ENCODE assay signal across 8 mouse cellular contexts in the genomic region with DNA sequence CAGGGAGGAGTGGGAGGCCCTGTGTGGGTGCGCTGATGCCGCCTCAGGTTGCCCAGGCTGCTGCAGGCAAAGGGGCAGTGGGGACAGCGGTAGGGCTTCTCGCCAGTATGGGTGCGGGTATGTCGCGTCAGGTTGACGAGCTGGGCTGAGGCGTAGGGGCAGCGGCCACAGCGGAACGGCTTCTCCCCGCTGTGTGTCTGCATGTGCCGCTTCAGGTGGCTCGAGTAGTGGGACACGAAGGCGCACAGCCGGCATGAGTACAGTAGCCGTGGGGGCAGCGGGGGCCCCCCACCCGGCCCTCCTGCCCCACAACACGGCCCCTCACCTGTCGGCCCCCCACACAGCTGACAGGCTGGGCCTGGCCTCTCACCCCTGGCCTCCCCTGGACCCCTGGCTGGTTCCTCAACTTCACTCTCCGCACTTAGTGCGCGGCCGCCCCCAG. TPM values are rescaled to one million over a fixed set of nuclear protein-coding genes. Genes with fewer than 3 reads are reported as not detected.
DNase-seq lines count a peak whose midpoint lies in the region.

No protein-coding gene starts in this region.

- intact Hi-C loops in gastrocnemius, postnatal 36 days (cut with DNase I) = no loop called here
- intact Hi-C loops in left cerebral cortex, postnatal 25 days (cut with DNase I) = no loop called here

- H3K27me3 ChIP-seq in splenic B cell, adult 2 months (ENCODE audit: control insufficient read depth, insufficient read depth, low read length, poor library complexity, severe bottlenecking) = no peaks in the 10 kb centered on the region

- peaks cover 19% of the 10 kb centered on the region for H3K36me3 ChIP-seq in splenic B cell, adult 2 months (ENCODE audit: control insufficient read depth, insufficient read depth, low read length, poor library complexity, severe bottlenecking)

- peak; percentile 40 for DNase-seq in gastrocnemius, postnatal 10 days
- DNase-seq in gastrocnemius, postnatal 36 days = no peak
- DNase-seq in thymus, postnatal 4 days = peak; percentile 40
- no peak for DNase-seq in thymus, adult 18-20 months
- DNase-seq in kidney, postnatal 14 days = peak; percentile 29
- DNase-seq in splenic B cell, adult 2 months (ENCODE audit: low read depth, low spot score) = peak; percentile 25
- DNase-seq in embryo, embryonic 11 days = no peak
- DNase-seq in left cerebral cortex, postnatal 25 days (ENCODE audit: low spot score in 2 of 2) = no peak

RNA-seq across cellular contexts. Expression of gene Zfp513, which starts 1.8 kb away (rescaled TPM):
- 10 to 100 TPM in 1 of 2 experiments, 1 to 10 TPM in 1; 8.2 to 12.1 TPM for total RNA-seq in gastrocnemius, postnatal 10 days (2021)
- 1 to 10 TPM; 5.1 to 5.8 TPM for total RNA-seq in gastrocnemius, postnatal 36 days (2021)
- total RNA-seq in left cerebral cortex, postnatal 25 days (2021) = 10 to 100 TPM; 27.1 to 27.3 TPM

RNA-seq across cellular contexts. Expression of gene Eif2b4, which starts 7.1 kb away (rescaled TPM):
- total RNA-seq in gastrocnemius, postnatal 10 days (2021) = 10 to 100 TPM; 47.9 to 49.8 TPM
- total RNA-seq in gastrocnemius, postnatal 36 days (2021) = 10 to 100 TPM; 44.1 to 52.9 TPM
- total RNA-seq in left cerebral cortex, postnatal 25 days (2021) = 10 to 100 TPM; 39.0 to 44.2 TPM

RNA-seq across cellular contexts. Expression of gene Snx17, which starts 7.3 kb away (rescaled TPM):
- 10 to 100 TPM; 57.8 to 58.4 TPM for total RNA-seq in gastrocnemius, postnatal 10 days (2021)
- total RNA-seq in gastrocnemius, postnatal 36 days (2021) = 10 to 100 TPM; 28.1 to 29.7 TPM
- total RNA-seq in left cerebral cortex, postnatal 25 days (2021) = 10 to 100 TPM; 72.2 to 75.5 TPM

RNA-seq across cellular contexts. Expression of gene Ppm1g, which starts 20.1 kb away (rescaled TPM):
- 10 to 100 TPM; 41.7 to 43.9 TPM for total RNA-seq in gastrocnemius, postnatal 10 days (2021)
- total RNA-seq in gastrocnemius, postnatal 36 days (2021) = 10 to 100 TPM; 33.9 to 47.2 TPM
- 10 to 100 TPM; 71.3 to 72.1 TPM for total RNA-seq in left cerebral cortex, postnatal 25 days (2021)

RNA-seq across cellular contexts. Expression of gene Gtf3c2, which starts 20.4 kb away (rescaled TPM):
- 10 to 100 TPM; 30.7 to 37.4 TPM for total RNA-seq in gastrocnemius, postnatal 10 days (2021)
- 10 to 100 TPM; 17.8 to 20.8 TPM for total RNA-seq in gastrocnemius, postnatal 36 days (2021)
- 10 to 100 TPM; 53.3 to 57.8 TPM for total RNA-seq in left cerebral cortex, postnatal 25 days (2021)

Comparison
In these comparisons a context has a peak if more than half of its experiments do, and no peak if none do; other contexts are left out.
1. DNase-seq: peak in gastrocnemius, postnatal 10 days (single experiment), thymus, postnatal 4 days (single experiment), kidney, postnatal 14 days (single experiment) and splenic B cell, adult 2 months (single experiment); none in gastrocnemius, postnatal 36 days (0 of 2), thymus, adult 18-20 months (0 of 2), embryo, embryonic 11 days (single experiment) and left cerebral cortex, postnatal 25 days (0 of 2).